Mouse (Mus musculus): Measurements from ENCODE around the gene Olfr223.

DNA sequence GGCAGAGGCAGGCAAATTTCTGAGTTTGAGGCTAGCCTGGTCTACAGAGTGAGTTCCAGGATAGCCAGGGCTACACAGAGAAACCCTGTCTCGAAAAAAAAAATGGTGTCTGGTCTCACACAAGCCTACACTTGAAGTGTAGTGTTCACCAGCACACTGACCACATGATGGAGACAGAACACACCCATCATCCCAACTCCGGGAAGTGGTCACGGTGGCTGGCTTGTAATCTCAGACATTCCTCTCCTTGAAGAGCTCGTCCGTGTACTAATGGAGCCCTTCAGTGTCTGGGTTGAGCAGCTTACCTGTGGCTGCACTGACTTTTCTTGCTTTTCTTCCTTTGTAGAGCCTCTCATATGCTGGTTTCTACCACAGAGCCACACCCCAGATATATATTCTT is 48.1 kb upstream of the Olfr223 start:
- no peak for TF ChIP-seq EP300 (optimal IDR thresholded peaks at IDR 0.05)
- peak; percentile 50 for TF ChIP-seq CTCF (IDR thresholded peaks at IDR 0.05; ENCODE audit: low read depth)

All from stomach, postnatal 0 days (tissue).